Mouse (Mus musculus): ENCODE results near the gene Pgap2. TPM values are rescaled to one million over a fixed set of nuclear protein-coding genes. Genes with fewer than 3 reads are reported as not detected.
"Not testable (repeated sequence)": the region's sequence is repeated elsewhere in the genome, so short reads cannot be mapped to it uniquely, and the experiment has no call there.

The Pgap2 gene
- total RNA-seq, 1 experiment from 2014 or later, result 32.1 TPM

- no peak for ATAC-seq (ENCODE audit: extremely low read depth, insufficient number of reproducible peaks, low FRiP score, poor library complexity, severe bottlenecking)
Observed at GRCm38 (mm10) chr7:102258753-102259152, 48.7 kb downstream of the Pgap2 start.

DNA sequence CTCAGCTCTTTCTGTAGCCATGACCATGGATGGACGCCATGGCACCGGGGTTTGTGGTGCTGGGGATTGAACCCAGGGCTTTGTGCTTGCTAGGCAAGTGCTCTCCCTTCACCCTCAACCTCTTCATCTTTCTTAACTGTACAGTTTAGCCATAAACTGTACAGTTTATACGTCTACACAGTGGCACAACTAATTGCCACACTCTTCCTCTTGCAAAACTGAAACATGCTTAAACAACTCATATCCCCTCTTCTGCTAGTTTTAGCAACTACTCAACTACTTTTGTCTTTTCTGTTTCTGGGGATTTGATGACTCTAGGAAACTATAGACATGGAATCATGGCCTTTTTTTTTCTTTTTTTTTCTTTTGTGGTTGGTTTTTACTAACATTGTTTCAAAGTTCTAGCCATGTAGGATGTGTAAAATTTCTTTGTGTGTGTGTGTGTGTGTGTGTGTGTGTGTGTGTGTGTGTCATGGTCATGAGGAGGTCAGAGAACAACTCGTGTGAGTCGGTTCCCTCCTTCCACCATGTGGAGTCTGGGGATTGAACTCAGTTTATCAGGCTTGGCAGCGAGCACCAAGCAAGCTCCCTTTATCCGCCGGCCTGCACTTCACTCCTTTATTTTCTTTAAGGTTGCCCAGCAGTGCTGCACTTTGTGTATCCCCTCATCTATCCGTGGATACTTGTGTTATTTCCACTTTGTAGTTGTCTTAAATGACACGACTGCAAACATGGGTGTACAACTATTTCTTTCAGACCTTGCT lies 49.9 kb downstream of the Pgap2 start:
- no peak for ATAC-seq (ENCODE audit: extremely low read depth, insufficient number of reproducible peaks, low FRiP score, poor library complexity, severe bottlenecking)

DNA sequence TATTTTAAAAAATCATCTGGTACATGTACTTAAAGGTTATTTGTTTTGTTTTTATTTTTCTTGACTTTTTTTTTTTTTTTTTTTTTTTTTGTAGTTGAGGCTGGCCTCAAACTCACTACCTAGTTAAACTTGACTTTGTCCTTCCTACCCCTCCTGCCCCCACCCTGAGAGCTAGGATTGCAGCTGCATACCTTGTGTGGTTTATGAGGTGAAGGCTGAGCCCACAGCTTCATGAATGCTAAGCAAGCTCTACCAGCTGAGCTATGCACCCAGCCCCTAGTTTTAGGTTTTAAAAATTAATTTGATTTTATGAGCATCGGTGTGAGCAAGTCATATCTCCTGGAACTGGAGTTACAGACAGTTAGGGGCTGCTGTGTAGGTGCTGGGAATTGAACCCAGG lies 50.5 kb downstream of the Pgap2 start:
- no peak for ATAC-seq (ENCODE audit: extremely low read depth, insufficient number of reproducible peaks, low FRiP score, poor library complexity, severe bottlenecking)

GRCm38 (mm10) chr7:102263020-102263419 lies 53.0 kb downstream of the Pgap2 start:
- ATAC-seq (ENCODE audit: extremely low read depth, insufficient number of reproducible peaks, low FRiP score, poor library complexity, severe bottlenecking), result no peak

DNA sequence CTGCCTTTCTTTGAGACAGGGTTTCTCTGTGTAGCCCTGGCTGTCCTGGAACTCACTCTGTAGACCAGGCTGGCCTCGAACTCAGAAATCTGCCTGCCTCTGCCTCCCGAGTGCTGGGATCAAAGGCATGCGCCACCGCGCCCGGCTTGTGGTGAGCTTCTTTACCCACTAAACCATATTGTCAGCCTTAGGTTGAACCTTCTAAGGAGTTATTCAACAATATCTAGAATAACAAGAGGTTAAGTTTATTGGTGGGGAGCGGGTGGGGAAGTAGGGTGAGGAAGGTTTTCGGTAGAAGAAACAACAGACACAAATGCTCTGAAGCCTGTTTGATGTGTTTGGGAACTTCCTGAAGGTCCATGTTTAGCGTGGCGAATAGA lies 56.0 kb downstream of the Pgap2 start:
- not testable (repeated sequence) for ATAC-seq (ENCODE audit: extremely low read depth, insufficient number of reproducible peaks, low FRiP score, poor library complexity, severe bottlenecking)

GRCm38 (mm10) chr7:102266401-102267042 lies 56.5 kb downstream of the Pgap2 start:
- peak; percentile 66 for ATAC-seq (ENCODE audit: extremely low read depth, insufficient number of reproducible peaks, low FRiP score, poor library complexity, severe bottlenecking)

DNA sequence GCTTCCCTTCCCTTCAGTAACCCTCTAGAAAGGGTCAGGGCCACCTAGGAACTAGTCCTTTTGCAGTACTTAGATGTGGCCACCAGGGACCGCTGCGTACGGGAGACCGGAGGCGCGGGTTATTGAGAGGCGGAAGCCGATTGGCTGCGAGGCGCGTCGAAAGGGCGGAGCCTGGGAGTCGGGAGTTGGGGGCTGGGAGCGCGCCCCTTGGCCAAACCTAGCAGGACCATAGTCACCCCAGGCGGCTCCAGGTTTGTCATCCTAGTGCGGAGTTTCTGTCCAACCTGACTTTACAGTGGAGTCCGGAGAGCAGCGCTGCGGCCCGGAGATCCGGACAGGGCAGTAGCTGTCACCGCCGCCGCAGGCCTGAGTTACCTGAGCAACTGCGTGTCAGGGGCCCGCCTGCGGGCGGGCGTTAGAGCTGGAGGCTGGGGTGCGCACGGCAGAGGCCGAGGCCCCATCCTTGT lies 57.1 kb downstream of the Pgap2 start:
- ATAC-seq (ENCODE audit: extremely low read depth, insufficient number of reproducible peaks, low FRiP score, poor library complexity, severe bottlenecking), result peak; percentile 80

DNA sequence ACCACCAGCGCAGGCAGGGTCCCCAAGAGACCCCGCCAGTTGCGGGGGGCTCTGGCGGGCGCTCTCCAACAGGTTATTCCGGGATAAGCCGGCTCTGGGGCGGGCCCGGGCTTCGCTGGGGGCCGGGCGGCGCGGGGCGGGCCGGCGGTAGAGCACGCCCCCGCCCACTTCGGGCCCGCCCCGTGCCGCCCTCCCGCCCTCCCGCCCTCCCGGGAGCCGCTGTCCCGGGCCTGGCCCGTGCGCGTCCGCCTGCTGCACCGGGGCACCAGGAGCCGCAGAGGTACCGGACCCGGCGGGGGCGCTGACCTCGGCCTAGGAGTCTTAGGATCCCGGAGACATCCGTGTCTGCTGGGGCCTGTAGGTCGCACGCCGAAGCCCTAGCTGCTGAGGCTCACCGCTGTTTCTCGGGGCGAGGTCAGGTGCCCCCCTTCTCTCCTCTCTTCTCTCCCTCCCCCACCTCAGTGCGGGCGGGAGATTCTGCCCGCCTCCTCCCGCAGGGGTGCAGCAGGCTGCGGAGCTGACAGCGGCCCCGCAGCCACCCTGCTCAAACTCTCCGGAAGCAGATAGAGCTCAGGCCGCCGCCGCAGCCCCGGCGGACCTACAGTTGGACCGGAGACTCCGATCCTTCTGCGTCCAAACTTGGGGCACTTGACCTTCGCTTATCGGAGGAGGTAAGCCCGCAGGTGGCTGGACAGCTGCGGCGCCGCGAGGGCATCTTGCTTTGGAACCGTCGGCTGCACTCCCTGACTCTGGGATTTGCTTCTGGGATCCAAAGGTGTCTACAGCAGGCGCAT lies 57.8 kb downstream of the Pgap2 start, which contains the start of gene Stim1:
Gene Stim1, plus strand, starts transcription at position 206 of the 794 bp plus-strand sequence.
- peak; percentile 16; the same call in 1 of the 2 replicates for ATAC-seq (ENCODE audit: extremely low read depth, insufficient number of reproducible peaks, low FRiP score, poor library complexity, severe bottlenecking)

DNA sequence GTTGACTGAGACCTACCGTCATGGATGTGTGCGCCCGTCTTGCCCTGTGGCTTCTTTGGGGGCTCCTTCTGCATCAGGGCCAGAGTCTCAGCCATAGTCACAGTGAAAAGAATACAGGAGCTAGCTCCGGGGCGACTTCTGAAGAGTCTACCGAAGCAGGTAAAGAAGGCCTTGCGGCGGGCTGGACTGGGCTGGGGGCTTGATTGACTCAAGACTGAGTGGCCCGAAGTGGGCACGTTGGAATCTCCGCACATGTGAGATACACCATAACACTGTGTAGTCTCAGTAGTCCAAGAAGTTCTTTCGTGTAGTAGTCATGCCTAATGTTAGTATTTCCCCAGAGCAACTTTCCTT lies 58.4 kb downstream of the Pgap2 start:
- ATAC-seq (ENCODE audit: extremely low read depth, insufficient number of reproducible peaks, low FRiP score, poor library complexity, severe bottlenecking), result no peak

- ATAC-seq (ENCODE audit: extremely low read depth, insufficient number of reproducible peaks, low FRiP score, poor library complexity, severe bottlenecking), result no peak
Observed at GRCm38 (mm10) chr7:102272422-102272948, 62.5 kb downstream of the Pgap2 start.

- no peak for ATAC-seq (ENCODE audit: extremely low read depth, insufficient number of reproducible peaks, low FRiP score, poor library complexity, severe bottlenecking)
Observed at GRCm38 (mm10) chr7:102281403-102281802, 71.4 kb downstream of the Pgap2 start.

DNA sequence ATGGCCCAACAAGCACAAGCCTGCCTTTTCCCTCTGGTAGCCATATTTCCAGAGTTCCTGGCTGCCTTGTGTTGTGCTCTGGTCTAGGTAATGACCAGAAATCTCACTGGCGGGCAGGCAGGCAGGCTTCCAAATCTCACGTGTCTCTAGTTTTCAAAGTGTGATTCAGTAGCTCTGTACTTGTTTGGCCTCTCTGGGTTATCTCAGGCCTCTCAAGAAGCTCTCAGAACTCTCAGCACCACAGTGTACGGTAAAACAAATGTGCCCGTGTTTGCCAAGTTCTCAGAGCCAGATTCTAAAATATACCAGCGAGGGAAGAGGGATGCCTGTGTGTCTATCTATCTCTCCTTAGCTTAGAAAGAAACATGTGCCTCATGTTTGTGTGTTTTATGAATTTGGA lies 72.3 kb downstream of the Pgap2 start:
- ATAC-seq (ENCODE audit: extremely low read depth, insufficient number of reproducible peaks, low FRiP score, poor library complexity, severe bottlenecking), result no peak

Other genes starting within 250 kb of the Pgap2 start
- gene Il18bp, start 191.5 kb upstream of the Pgap2 start, total RNA-seq (2017), result 12.2 and 13.6 TPM in 2 replicates
- 15.0 and 15.8 TPM in 2 replicates for gene Rnf121, start 144.7 kb upstream of the Pgap2 start, total RNA-seq (2017)
- gene Xndc1, start 144.7 kb upstream of the Pgap2 start, total RNA-seq (2017), result 35.2 and 40.2 TPM in 2 replicates
- gene Xntrpc, start 144.5 kb upstream of the Pgap2 start, total RNA-seq (2017), result 0.47 and 3.4 TPM in 2 replicates
- gene Trpc2, start 127.1 kb upstream of the Pgap2 start, total RNA-seq (2017), result 0.49 and 2.0 TPM in 2 replicates
- gene Art1, start 108.5 kb upstream of the Pgap2 start, total RNA-seq (2017), result not detected in 2 replicates
- 0.49 and 2.2 TPM in 2 replicates for gene Art5, start 100.7 kb upstream of the Pgap2 start, total RNA-seq (2017)
- gene Chrna10, start 93.4 kb upstream of the Pgap2 start, total RNA-seq (2017), result 0.35 TPM in 1 of 2 replicates, not detected in the other
- 74.8 TPM in 2 replicates for gene Nup98, start within 50 bp of the Pgap2 start, total RNA-seq (2017)
- 118 and 127 TPM in 2 replicates for gene Rhog, start 45.8 kb downstream of the Pgap2 start, total RNA-seq (2017)
- gene Stim1, start 57.6 kb downstream of the Pgap2 start, total RNA-seq (2017), result 63.7 and 72.1 TPM in 2 replicates
- 50.5 and 58.1 TPM in 2 replicates for gene Rrm1, start 231.5 kb downstream of the Pgap2 start, total RNA-seq (2017)